Mouse (Mus musculus) macrophage (primary cell): ENCODE data around the gene Calcrl. TPM values are rescaled to one million over a fixed set of nuclear protein-coding genes. Genes with fewer than 3 reads are reported as not detected.
"Not testable (repeated sequence)": the region's sequence is repeated elsewhere in the genome, so short reads cannot be mapped to it uniquely, and the experiment has no call there.

ENCODE experiments used
- H3K27ac ChIP-seq: fragments of 350-480 bp; formaldehyde crosslinking; 2 replicates; pipeline ENCODE4 v1.9.0; 2021
- H3K36me3 ChIP-seq: fragments of 350-480 bp; formaldehyde crosslinking; 2 replicates; pipeline ENCODE4 v1.9.0; 2021; ENCODE audit errors: inconsistent target
- H3K4me3 ChIP-seq: fragments of 350-480 bp; formaldehyde crosslinking; 2 replicates; pipeline ENCODE4 v1.9.0; 2021; ENCODE audit errors: inconsistent target
- H3K79me2 ChIP-seq: fragments of 350-480 bp; formaldehyde crosslinking; 2 replicates; pipeline ENCODE4 v1.9.0; 2021; ENCODE audit errors: inconsistent target
- WGBS: methylation state at CpG from one replicate; pipeline ENCODE4 v1.1.7; 2026; ENCODE audit warnings: inconsistent platforms; ENCODE audit not compliant: missing documents; 5-methylcytosine and 5-hydroxymethylcytosine counted together
- polyA plus RNA-seq: library from polyadenylated mRNA; stranded (reverse); fragments of 250-400 nt; gene quantifications from 3 replicates; pipeline ENCODE4 v1.2.4, GENCODE M21; 2018; ENCODE audit warnings: inconsistent platforms

The Calcrl gene
- polyA plus RNA-seq, 1 experiment from 2014 or later: 16.1 TPM

- H3K79me2 ChIP-seq: peaks cover 33% of the 10 kb centered on the region
- peak overlapping the region; percentile 61 for H3K4me3 ChIP-seq
- H3K36me3 ChIP-seq: no peaks in the 10 kb centered on the region
- 0% methylated on average over 4 of the region's 4 CpGs for whole genome bisulfite sequencing
- H3K27ac ChIP-seq: peak overlapping the region; percentile 79
Measured at GRCm38 (mm10) chr2:84426531-84426930, 1.3 kb upstream of the Calcrl start.

- Histone ChIP-seq H3K79me2 (peaks cover 36% of the 10 kb centered on the region), H3K27ac (no peak overlapping the region), H3K36me3 (no peaks in the 10 kb centered on the region), H3K4me3 (no peak overlapping the region)
- 89% methylated on average over 4 of the region's 4 CpGs for WGBS
Measured at GRCm38 (mm10) chr2:84416501-84416900, 8.7 kb downstream of the Calcrl start.

- Histone ChIP-seq H3K27ac (no peak overlapping the region), H3K36me3 (no peaks in the 10 kb centered on the region), H3K79me2 (no peaks in the 10 kb centered on the region), H3K4me3 (no peak overlapping the region)
Measured at GRCm38 (mm10) chr2:84409796-84410592, 15.2 kb downstream of the Calcrl start.

GRCm38 (mm10) chr2:84404834-84405233 lies 20.4 kb downstream of the Calcrl start:
- Histone ChIP-seq H3K36me3 (no peaks in the 10 kb centered on the region), H3K79me2 (no peaks in the 10 kb centered on the region), H3K4me3 (no peak overlapping the region), H3K27ac (no peak overlapping the region)
- WGBS: 89% methylated on average over 3 of the region's 3 CpGs

GRCm38 (mm10) chr2:84402713-84403112 lies 22.5 kb downstream of the Calcrl start:
- Histone ChIP-seq H3K36me3 (no peaks in the 10 kb centered on the region), H3K79me2 (no peaks in the 10 kb centered on the region), H3K4me3 (no peak overlapping the region), H3K27ac (no peak overlapping the region)
- WGBS: 89% methylated on average over 3 of the region's 3 CpGs

GRCm38 (mm10) chr2:84396557-84396956 lies 28.7 kb downstream of the Calcrl start:
- Histone ChIP-seq H3K4me3 (no peak overlapping the region), H3K27ac (no peak overlapping the region), H3K79me2 (no peaks in the 10 kb centered on the region), H3K36me3 (no peaks in the 10 kb centered on the region)
- 86% methylated on average over 4 of the region's 4 CpGs for WGBS

GRCm38 (mm10) chr2:84393236-84393635 lies 32.0 kb downstream of the Calcrl start:
- Histone ChIP-seq H3K27ac (no peak overlapping the region), H3K4me3 (no peak overlapping the region), H3K79me2 (no peaks in the 10 kb centered on the region), H3K36me3 (no peaks in the 10 kb centered on the region)
- WGBS: 71% methylated on average over 4 of the region's 4 CpGs

- H3K79me2 ChIP-seq: no peaks in the 10 kb centered on the region
- H3K4me3 ChIP-seq: no peak overlapping the region
- no peaks in the 10 kb centered on the region for H3K36me3 ChIP-seq
- no peak overlapping the region for H3K27ac ChIP-seq
Measured at GRCm38 (mm10) chr2:84389075-84389474, 36.1 kb downstream of the Calcrl start.

- H3K79me2 ChIP-seq, H3K4me3 ChIP-seq, H3K27ac ChIP-seq, H3K36me3 ChIP-seq: not testable (repeated sequence)
- 96% methylated on average over 10 of the region's 14 CpGs for WGBS
Measured at GRCm38 (mm10) chr2:84388537-84388936, 36.7 kb downstream of the Calcrl start.

- WGBS: 80% methylated on average over 5 of the region's 7 CpGs
- no peaks in the 10 kb centered on the region for H3K79me2 ChIP-seq
- no peak overlapping the region for H3K4me3 ChIP-seq
- no peaks in the 10 kb centered on the region for H3K36me3 ChIP-seq
- H3K27ac ChIP-seq: no peak overlapping the region
Measured at GRCm38 (mm10) chr2:84388023-84388416, 37.2 kb downstream of the Calcrl start.

GRCm38 (mm10) chr2:84387394-84388022 lies 37.7 kb downstream of the Calcrl start:
- no peak overlapping the region for H3K4me3 ChIP-seq
- WGBS: 61% methylated on average over 10 of the region's 11 CpGs
- H3K36me3 ChIP-seq: no peaks in the 10 kb centered on the region
- H3K79me2 ChIP-seq: no peaks in the 10 kb centered on the region
- H3K27ac ChIP-seq: no peak overlapping the region

- 82% methylated on average over 17 of the region's 18 CpGs for WGBS
- Histone ChIP-seq H3K4me3 (no peak overlapping the region), H3K36me3 (no peaks in the 10 kb centered on the region), H3K79me2 (no peaks in the 10 kb centered on the region), H3K27ac (no peak overlapping the region)
Measured at GRCm38 (mm10) chr2:84386563-84387393, 38.4 kb downstream of the Calcrl start.

- Histone ChIP-seq H3K36me3 (no peaks in the 10 kb centered on the region), H3K4me3 (no peak overlapping the region), H3K27ac (no peak overlapping the region), H3K79me2 (no peaks in the 10 kb centered on the region)
- WGBS: 94% methylated on average over 6 of the region's 6 CpGs
Measured at GRCm38 (mm10) chr2:84384911-84385693, 40.1 kb downstream of the Calcrl start.

- Histone ChIP-seq H3K36me3 (no peaks in the 10 kb centered on the region), H3K27ac (no peak overlapping the region), H3K79me2 (no peaks in the 10 kb centered on the region), H3K4me3 (no peak overlapping the region)
- WGBS: 61% methylated on average over 4 of the region's 4 CpGs
Measured at GRCm38 (mm10) chr2:84383828-84384227, 41.4 kb downstream of the Calcrl start.
